ENCODE assay signal across 7 mouse cellular contexts in the genomic region with DNA sequence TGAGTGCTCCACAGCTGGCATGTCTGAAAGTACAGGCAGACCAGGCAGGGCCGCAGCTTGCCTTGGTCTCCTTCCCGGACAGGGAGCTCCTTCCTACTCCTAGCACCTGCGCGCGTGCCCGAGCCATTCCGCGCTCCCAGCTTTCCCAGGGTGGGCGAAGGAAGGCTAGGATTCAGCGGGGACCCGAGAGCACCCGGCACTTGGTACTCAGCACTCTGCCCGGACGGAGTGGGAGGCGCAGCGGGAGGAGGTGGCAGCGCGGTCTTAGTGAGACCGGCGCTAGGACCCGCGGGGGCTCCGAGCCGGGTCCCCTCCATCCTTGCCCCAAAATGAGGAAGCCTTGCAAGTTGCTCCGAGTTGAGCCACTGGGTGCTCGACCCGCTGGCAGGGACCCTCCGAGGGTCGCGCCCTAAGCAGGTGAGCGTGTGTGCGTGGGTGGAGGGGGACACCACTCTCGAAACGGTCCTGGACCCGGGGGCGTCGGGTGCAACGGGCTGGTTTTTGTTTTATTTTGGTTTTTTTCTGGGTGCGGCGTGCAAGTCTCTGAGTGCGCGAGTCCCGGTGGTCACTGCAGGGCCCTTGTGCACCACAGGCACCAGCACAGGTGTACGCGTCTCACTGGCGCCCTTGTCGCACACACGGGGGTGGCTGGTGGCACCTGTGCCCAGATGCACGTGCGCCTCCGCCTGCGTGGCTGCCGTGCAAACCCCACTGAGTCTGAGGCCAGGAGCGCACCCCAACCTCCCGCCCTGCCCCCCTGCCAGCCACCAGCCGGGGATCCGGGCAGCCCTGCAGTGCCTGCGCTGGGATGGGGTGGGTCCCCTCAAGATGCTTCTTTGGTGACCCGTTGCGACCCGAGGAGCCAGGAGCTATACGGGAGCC. TPM values are rescaled to one million over a fixed set of nuclear protein-coding genes. Genes with fewer than 3 reads are reported as not detected.
DNase-seq lines count a peak whose midpoint lies in the region; ATAC-seq and TF ChIP-seq lines count a peak whose summit lies in the region.

No protein-coding gene starts in this region.

- no peaks in the 10 kb centered on the region for H3K9me3 ChIP-seq in forebrain, embryonic 16.5 days (ENCODE audit: control insufficient read depth, low read length)
- H3K9me3 ChIP-seq in liver, embryonic 12.5 days (replicated peaks): 0 out of 2 replicates have a peak, but pooled peaks cover 5% of the 10 kb centered on the region

- TF ChIP-seq POLR2A in brain, embryonic 14.5 days (IDR thresholded peaks at IDR 0.05; ENCODE audit: borderline replicate concordance, extremely low read depth, insufficient read depth, insufficient read length, poor library complexity, severe bottlenecking): no peak

- TF ChIP-seq CTCF in brain, embryonic 14.5 days (IDR thresholded peaks at IDR 0.05; ENCODE audit: borderline replicate concordance, extremely low read depth, insufficient read depth, insufficient read length): no peak

- peak overlapping the region; percentile 90 for H3K4me2 ChIP-seq in forebrain, embryonic 16.5 days (ENCODE audit: low read length)
- H3K4me2 ChIP-seq in liver, embryonic 12.5 days: peak overlapping the region; percentile 62

- H3K4me1 ChIP-seq in forebrain, embryonic 16.5 days (replicated peaks; ENCODE audit: control insufficient read depth, insufficient read depth, low read length): peaks cover 25% of the 10 kb centered on the region
- peaks cover 11% of the 10 kb centered on the region for H3K4me1 ChIP-seq in liver, embryonic 12.5 days

- H3K4me3 ChIP-seq in forebrain, embryonic 16.5 days (replicated peaks; ENCODE audit: low read length): peak overlapping the region; percentile 65
- peak overlapping the region; percentile 40 for H3K4me3 ChIP-seq in liver, embryonic 12.5 days

- peaks cover 29% of the 10 kb centered on the region for H3K27me3 ChIP-seq in forebrain, embryonic 16.5 days (replicated peaks; ENCODE audit: control insufficient read depth, insufficient read depth, low read length)
- H3K27me3 ChIP-seq in liver, embryonic 12.5 days (replicated peaks): peaks cover 88% of the 10 kb centered on the region

- H3K27ac ChIP-seq in forebrain, embryonic 16.5 days (ENCODE audit: low read length): no peak overlapping the region
- H3K27ac ChIP-seq in liver, embryonic 12.5 days: no peak overlapping the region

- peak; percentile 30 to 54 for DNase-seq in kidney, postnatal 4 days
- DNase-seq in kidney, postnatal 14 days: no peak
- DNase-seq in brain, embryonic 14.5 days (ENCODE audit: low read depth): peak; percentile 50
- peak; percentile 54 for DNase-seq in retina, postnatal 1 day
- DNase-seq in adrenal gland, adult 2 months: no peak

- ATAC-seq in forebrain, embryonic 16.5 days: 0 out of 2 replicates have a peak, but pooled peaks have one; percentile 10
- no peak for ATAC-seq in liver, embryonic 12.5 days

- WGBS in forebrain, embryonic 16.5 days: 2% methylated on average over 62 of the region's 62 CpGs
- 3% methylated on average over 62 of the region's 62 CpGs for WGBS in liver, embryonic 12.5 days (ENCODE audit: insufficient replicate concordance)

- H3K36me3 ChIP-seq in forebrain, embryonic 16.5 days (ENCODE audit: control insufficient read depth, insufficient read depth): 0 out of 2 replicates have a peak, but pooled peaks cover 2% of the 10 kb centered on the region
- H3K36me3 ChIP-seq in liver, embryonic 12.5 days: peaks cover 17% of the 10 kb centered on the region

- H3K9ac ChIP-seq in forebrain, embryonic 16.5 days (replicated peaks; ENCODE audit: low read depth, low read length): peak overlapping the region; percentile 70
- peak overlapping the region; percentile 34; the same call in 1 of the 2 replicates for H3K9ac ChIP-seq in liver, embryonic 12.5 days

RNA-seq across cellular contexts. Expression of a gene that starts 4.7 kb away (rescaled TPM):
- 30.6 and 31.9 TPM in 2 replicates for polyA plus RNA-seq in brain, embryonic 14.5 days (2012; rRNA removed)
- polyA plus RNA-seq in forebrain, embryonic 16.5 days (2015; fragmentation: Nextera tagmentation; extraction: Ambion mirVana): 28.8 and 44.2 TPM in 2 replicates
- 2.0 and 2.2 TPM in 2 replicates for polyA plus RNA-seq in liver, embryonic 12.5 days (2016; fragmentation: Nextera tagmentation; extraction: Ambion mirVana)
- under 1 TPM; 0.69 to 0.73 TPM for total RNA-seq in adrenal gland, adult 2 months (2021)
- 0.86 and 1.0 TPM in 2 replicates for polyA plus RNA-seq in adrenal gland, adult 2 months (2012; rRNA removed)

RNA-seq across cellular contexts. Expression of a gene that starts 9.3 kb away (rescaled TPM):
- polyA plus RNA-seq in brain, embryonic 14.5 days (2012; rRNA removed): 67.0 and 72.1 TPM in 2 replicates
- 84.0 and 90.1 TPM in 2 replicates for polyA plus RNA-seq in forebrain, embryonic 16.5 days (2015; fragmentation: Nextera tagmentation; extraction: Ambion mirVana)
- 152 and 156 TPM in 2 replicates for polyA plus RNA-seq in liver, embryonic 12.5 days (2016; fragmentation: Nextera tagmentation; extraction: Ambion mirVana)
- total RNA-seq in adrenal gland, adult 2 months (2021): 100 to 1,000 TPM; 123 to 131 TPM
- 193 and 221 TPM in 2 replicates for polyA plus RNA-seq in adrenal gland, adult 2 months (2012; rRNA removed)

RNA-seq across cellular contexts. Expression of a gene that starts 9.4 kb away (rescaled TPM):
- 45.2 and 47.0 TPM in 2 replicates for polyA plus RNA-seq in brain, embryonic 14.5 days (2012; rRNA removed)
- 39.1 and 41.6 TPM in 2 replicates for polyA plus RNA-seq in forebrain, embryonic 16.5 days (2015; fragmentation: Nextera tagmentation; extraction: Ambion mirVana)
- 27.3 and 30.4 TPM in 2 replicates for polyA plus RNA-seq in liver, embryonic 12.5 days (2016; fragmentation: Nextera tagmentation; extraction: Ambion mirVana)
- 100 to 1,000 TPM in 1 of 2 experiments, 10 to 100 TPM in 1; 83.5 to 121 TPM for total RNA-seq in adrenal gland, adult 2 months (2021)
- 165 and 188 TPM in 2 replicates for polyA plus RNA-seq in adrenal gland, adult 2 months (2012; rRNA removed)

RNA-seq across cellular contexts. Expression of a gene that starts 24.4 kb away (rescaled TPM):
- polyA plus RNA-seq in brain, embryonic 14.5 days (2012; rRNA removed): 59.8 and 63.6 TPM in 2 replicates
- 18.4 and 24.0 TPM in 2 replicates for polyA plus RNA-seq in forebrain, embryonic 16.5 days (2015; fragmentation: Nextera tagmentation; extraction: Ambion mirVana)
- 1.1 and 1.2 TPM in 2 replicates for polyA plus RNA-seq in liver, embryonic 12.5 days (2016; fragmentation: Nextera tagmentation; extraction: Ambion mirVana)
- 10 to 100 TPM; 12.6 to 14.1 TPM for total RNA-seq in adrenal gland, adult 2 months (2021)
- polyA plus RNA-seq in adrenal gland, adult 2 months (2012; rRNA removed): 38.7 and 47.5 TPM in 2 replicates

RNA-seq across cellular contexts. Expression of a gene that starts 26.8 kb away (rescaled TPM):
- 134 and 169 TPM in 2 replicates for polyA plus RNA-seq in brain, embryonic 14.5 days (2012; rRNA removed)
- 81.4 and 94.9 TPM in 2 replicates for polyA plus RNA-seq in forebrain, embryonic 16.5 days (2015; fragmentation: Nextera tagmentation; extraction: Ambion mirVana)
- polyA plus RNA-seq in liver, embryonic 12.5 days (2016; fragmentation: Nextera tagmentation; extraction: Ambion mirVana): 0.05 and 0.06 TPM in 2 replicates
- 1 to 10 TPM; 2.4 to 3.8 TPM for total RNA-seq in adrenal gland, adult 2 months (2021)
- polyA plus RNA-seq in adrenal gland, adult 2 months (2012; rRNA removed): 1.4 and 1.6 TPM in 2 replicates

Comparison
In these comparisons a context has a peak if more than half of its experiments do, and no peak if none do; other contexts are left out.
1. DNase-seq: peak in kidney, postnatal 4 days (2 of 2), brain, embryonic 14.5 days (single experiment) and retina, postnatal 1 day (single experiment); none in kidney, postnatal 14 days (single experiment) and adrenal gland, adult 2 months (single experiment).